Mouse (Mus musculus): Measurements from ENCODE around the gene Olfr918. TPM values are rescaled to one million over a fixed set of nuclear protein-coding genes. Genes with fewer than 3 reads are reported as not detected.

Gene Olfr918
- total and polyA plus RNA-seq, 2 experiments from 2014 or later = not detected

DNA sequence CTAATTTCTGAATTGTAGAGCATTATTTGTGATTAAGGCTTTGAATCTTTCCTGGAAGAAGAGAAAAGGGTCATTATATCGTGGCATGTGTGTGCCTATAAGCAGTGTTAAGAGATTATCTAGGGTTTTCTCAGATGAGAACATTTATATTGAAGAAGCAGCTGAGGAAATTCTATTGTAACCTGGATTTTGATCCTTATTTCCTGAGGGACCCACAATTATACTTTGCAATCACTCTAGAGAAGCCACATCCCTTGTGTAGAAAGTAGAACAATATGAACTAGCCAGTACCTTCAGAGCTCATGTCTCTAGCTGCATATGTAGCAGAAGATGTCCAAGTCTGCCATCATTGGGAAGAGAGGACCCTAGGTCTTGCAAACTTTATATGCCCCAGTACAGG is 14.6 kb downstream of the Olfr918 start, which contains the start of gene Olfr916:
Gene Olfr916 (minus strand): TSS at position 101 of the 400 bp plus-strand sequence.
- Histone ChIP-seq H3K9me3 (ENCODE audit: low read length) (no peaks in the 10 kb centered on the region), H3K9ac (replicated peaks; ENCODE audit: low read length, poor library complexity, severe bottlenecking) (no peak within 1 kb of the TSS), H3K36me3 (ENCODE audit: insufficient read depth, low read length) (no peaks in the 10 kb centered on the region), H3K4me1 (ENCODE audit: insufficient read depth, low read length) (no peaks in the 10 kb centered on the region), H3K4me3 (ENCODE audit: low read depth, low read length) (no peak within 1 kb of the TSS), H3K27ac (ENCODE audit: low read depth, low read length) (no peak within 1 kb of the TSS), H3K4me2 (ENCODE audit: low read depth, low read length, poor library complexity, severe bottlenecking) (no peak within 1 kb of the TSS), H3K27me3 (ENCODE audit: insufficient read depth, low read length) (no peaks in the 10 kb centered on the region)
- ATAC-seq (ENCODE audit: low FRiP score) = no peak
- DNase-seq (ENCODE audit: low spot score) = no peak
- no peak for TF ChIP-seq CTCF (IDR thresholded peaks at IDR 0.05)
- WGBS = 74% methylated on average over 1 of the region's 1 CpGs

DNA sequence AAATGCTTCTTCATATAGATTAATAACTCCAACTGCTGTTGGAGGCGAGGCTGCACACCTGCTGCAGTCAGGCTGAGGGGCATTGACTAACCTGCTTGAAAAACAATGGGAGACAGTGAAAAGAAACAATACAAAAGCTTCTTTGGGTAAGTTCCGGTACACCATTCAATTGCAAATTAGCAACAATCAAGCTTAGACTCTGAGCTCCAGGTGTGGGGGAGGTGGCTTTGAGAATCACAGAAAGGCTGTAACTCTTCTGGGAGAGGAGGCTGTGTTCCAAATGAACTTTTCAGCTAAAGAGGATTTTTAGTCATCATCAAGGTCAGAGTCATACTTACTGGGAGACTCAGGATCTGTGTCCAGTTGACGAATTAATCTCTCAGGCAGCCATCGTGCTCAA is 42.0 kb downstream of the Olfr918 start:
- DNase-seq (ENCODE audit: low spot score) = no peak
- Histone ChIP-seq H3K36me3 (ENCODE audit: insufficient read depth, low read length) (no peaks in the 10 kb centered on the region), H3K4me2 (ENCODE audit: low read depth, low read length, poor library complexity, severe bottlenecking) (no peak overlapping the region), H3K4me3 (ENCODE audit: low read depth, low read length) (no peak overlapping the region), H3K27ac (ENCODE audit: low read depth, low read length) (no peak overlapping the region), H3K9me3 (ENCODE audit: low read length) (no peaks in the 10 kb centered on the region), H3K4me1 (ENCODE audit: insufficient read depth, low read length) (no peaks in the 10 kb centered on the region), H3K9ac (replicated peaks; ENCODE audit: low read length, poor library complexity, severe bottlenecking) (no peak overlapping the region), H3K27me3 (ENCODE audit: insufficient read depth, low read length) (no peaks in the 10 kb centered on the region)
- 68% methylated on average over 4 of the region's 4 CpGs for WGBS
- ATAC-seq (ENCODE audit: low FRiP score) = no peak
- TF ChIP-seq CTCF (IDR thresholded peaks at IDR 0.05) = no peak

Other genes starting within 250 kb of the Olfr918 start
- not detected in 2 replicates for gene Olfr901, start 245.1 kb downstream of the Olfr918 start, total RNA-seq (2014; rRNA removed)
- not detected in 2 replicates for gene Olfr901, start 245.1 kb downstream of the Olfr918 start, polyA plus RNA-seq (2015; fragmentation: Nextera tagmentation; extraction: Ambion mirVana)
- not detected in 2 replicates for gene Olfr902, start 226.9 kb downstream of the Olfr918 start, total RNA-seq (2014; rRNA removed)
- not detected in 2 replicates for gene Olfr902, start 226.9 kb downstream of the Olfr918 start, polyA plus RNA-seq (2015; fragmentation: Nextera tagmentation; extraction: Ambion mirVana)
- not detected in 2 replicates for gene Olfr904, start 211.5 kb downstream of the Olfr918 start, total RNA-seq (2014; rRNA removed)
- not detected in 2 replicates for gene Olfr904, start 211.5 kb downstream of the Olfr918 start, polyA plus RNA-seq (2015; fragmentation: Nextera tagmentation; extraction: Ambion mirVana)
- gene Olfr905, start 203.5 kb downstream of the Olfr918 start, total RNA-seq (2014; rRNA removed) = not detected in 2 replicates
- gene Olfr905, start 203.5 kb downstream of the Olfr918 start, polyA plus RNA-seq (2015; fragmentation: Nextera tagmentation; extraction: Ambion mirVana) = not detected in 2 replicates
- not detected in 2 replicates for gene Olfr906, start 187.5 kb downstream of the Olfr918 start, total RNA-seq (2014; rRNA removed)
- not detected in 2 replicates for gene Olfr906, start 187.5 kb downstream of the Olfr918 start, polyA plus RNA-seq (2015; fragmentation: Nextera tagmentation; extraction: Ambion mirVana)
- not detected in 2 replicates for gene Olfr907, start 178.8 kb downstream of the Olfr918 start, total RNA-seq (2014; rRNA removed)
- not detected in 2 replicates for gene Olfr907, start 178.8 kb downstream of the Olfr918 start, polyA plus RNA-seq (2015; fragmentation: Nextera tagmentation; extraction: Ambion mirVana)
- gene Olfr911-ps1, start 153.0 kb downstream of the Olfr918 start, total RNA-seq (2014; rRNA removed) = not detected in 2 replicates
- not detected in 2 replicates for gene Olfr911-ps1, start 153.0 kb downstream of the Olfr918 start, polyA plus RNA-seq (2015; fragmentation: Nextera tagmentation; extraction: Ambion mirVana)
- not detected in 2 replicates for gene Olfr910, start 136.8 kb downstream of the Olfr918 start, total RNA-seq (2014; rRNA removed)
- gene Olfr910, start 136.8 kb downstream of the Olfr918 start, polyA plus RNA-seq (2015; fragmentation: Nextera tagmentation; extraction: Ambion mirVana) = not detected in 2 replicates
- not detected in 2 replicates for gene Olfr912, start 94.4 kb downstream of the Olfr918 start, total RNA-seq (2014; rRNA removed)
- not detected in 2 replicates for gene Olfr912, start 94.4 kb downstream of the Olfr918 start, polyA plus RNA-seq (2015; fragmentation: Nextera tagmentation; extraction: Ambion mirVana)
- not detected in 2 replicates for gene Olfr913, start 81.8 kb downstream of the Olfr918 start, total RNA-seq (2014; rRNA removed)
- not detected in 2 replicates for gene Olfr913, start 81.8 kb downstream of the Olfr918 start, polyA plus RNA-seq (2015; fragmentation: Nextera tagmentation; extraction: Ambion mirVana)
- gene Olfr914, start 69.5 kb downstream of the Olfr918 start, total RNA-seq (2014; rRNA removed) = not detected in 2 replicates
- gene Olfr914, start 69.5 kb downstream of the Olfr918 start, polyA plus RNA-seq (2015; fragmentation: Nextera tagmentation; extraction: Ambion mirVana) = not detected in 2 replicates
- not detected in 2 replicates for gene Olfr916, start 14.7 kb downstream of the Olfr918 start, total RNA-seq (2014; rRNA removed)
- gene Olfr916, start 14.7 kb downstream of the Olfr918 start, polyA plus RNA-seq (2015; fragmentation: Nextera tagmentation; extraction: Ambion mirVana) = not detected in 2 replicates
- gene Olfr917, start 8.8 kb downstream of the Olfr918 start, total RNA-seq (2014; rRNA removed) = not detected in 2 replicates
- not detected in 2 replicates for gene Olfr917, start 8.8 kb downstream of the Olfr918 start, polyA plus RNA-seq (2015; fragmentation: Nextera tagmentation; extraction: Ambion mirVana)
- gene Olfr919, start 29.1 kb upstream of the Olfr918 start, total RNA-seq (2014; rRNA removed) = not detected in 2 replicates
- not detected in 2 replicates for gene Olfr919, start 29.1 kb upstream of the Olfr918 start, polyA plus RNA-seq (2015; fragmentation: Nextera tagmentation; extraction: Ambion mirVana)
- gene Vwa5a, start 43.7 kb upstream of the Olfr918 start, total RNA-seq (2014; rRNA removed) = 9.9 and 11.3 TPM in 2 replicates
- 5.5 and 6.0 TPM in 2 replicates for gene Vwa5a, start 43.7 kb upstream of the Olfr918 start, polyA plus RNA-seq (2015; fragmentation: Nextera tagmentation; extraction: Ambion mirVana)
- under 0.01 and 0.05 TPM in 2 replicates for gene Olfr920, start 77.7 kb upstream of the Olfr918 start, total RNA-seq (2014; rRNA removed)
- 0.02 and 0.04 TPM in 2 replicates for gene Olfr920, start 77.7 kb upstream of the Olfr918 start, polyA plus RNA-seq (2015; fragmentation: Nextera tagmentation; extraction: Ambion mirVana)
- gene Olfr921, start 98.5 kb upstream of the Olfr918 start, total RNA-seq (2014; rRNA removed) = not detected in 2 replicates
- not detected in 2 replicates for gene Olfr921, start 98.5 kb upstream of the Olfr918 start, polyA plus RNA-seq (2015; fragmentation: Nextera tagmentation; extraction: Ambion mirVana)
- gene Olfr922, start 140.0 kb upstream of the Olfr918 start, total RNA-seq (2014; rRNA removed) = not detected in 2 replicates
- not detected in 2 replicates for gene Olfr922, start 140.0 kb upstream of the Olfr918 start, polyA plus RNA-seq (2015; fragmentation: Nextera tagmentation; extraction: Ambion mirVana)
- not detected in 2 replicates for gene Olfr923, start 151.9 kb upstream of the Olfr918 start, total RNA-seq (2014; rRNA removed)
- gene Olfr923, start 151.9 kb upstream of the Olfr918 start, polyA plus RNA-seq (2015; fragmentation: Nextera tagmentation; extraction: Ambion mirVana) = not detected in 2 replicates
- not detected in 2 replicates for gene Olfr924, start 169.8 kb upstream of the Olfr918 start, total RNA-seq (2014; rRNA removed)
- not detected in 2 replicates for gene Olfr924, start 169.8 kb upstream of the Olfr918 start, polyA plus RNA-seq (2015; fragmentation: Nextera tagmentation; extraction: Ambion mirVana)
- gene Olfr26, start 180.5 kb upstream of the Olfr918 start, total RNA-seq (2014; rRNA removed) = not detected in 2 replicates
- not detected in 2 replicates for gene Olfr26, start 180.5 kb upstream of the Olfr918 start, polyA plus RNA-seq (2015; fragmentation: Nextera tagmentation; extraction: Ambion mirVana)
- gene Olfr926, start 202.5 kb upstream of the Olfr918 start, total RNA-seq (2014; rRNA removed) = not detected in 2 replicates
- not detected in 2 replicates for gene Olfr926, start 202.5 kb upstream of the Olfr918 start, polyA plus RNA-seq (2015; fragmentation: Nextera tagmentation; extraction: Ambion mirVana)